Mouse (Mus musculus) brain, embryonic 14.5 days (tissue): ENCODE measurements around the gene Ovca2.

Experiments used
- CTCF ChIP-seq: fragments of 200-500 bp; IDR thresholded peaks from 2 replicates; pipeline ENCODE4 v1.5.1; 2012; ENCODE audit warnings: inconsistent platforms, mild to moderate bottlenecking, moderate library complexity, borderline replicate concordance; ENCODE audit not compliant: insufficient read depth, insufficient read length; ENCODE audit errors: extremely low read depth
- POLR2A ChIP-seq: fragments of 200-500 bp; IDR thresholded peaks from 2 replicates; pipeline ENCODE4 v1.6.1; 2012; ENCODE audit warnings: mild to moderate bottlenecking, inconsistent platforms, borderline replicate concordance; ENCODE audit not compliant: poor library complexity, insufficient read depth, insufficient read length, severe bottlenecking; ENCODE audit errors: extremely low read depth

DNA sequence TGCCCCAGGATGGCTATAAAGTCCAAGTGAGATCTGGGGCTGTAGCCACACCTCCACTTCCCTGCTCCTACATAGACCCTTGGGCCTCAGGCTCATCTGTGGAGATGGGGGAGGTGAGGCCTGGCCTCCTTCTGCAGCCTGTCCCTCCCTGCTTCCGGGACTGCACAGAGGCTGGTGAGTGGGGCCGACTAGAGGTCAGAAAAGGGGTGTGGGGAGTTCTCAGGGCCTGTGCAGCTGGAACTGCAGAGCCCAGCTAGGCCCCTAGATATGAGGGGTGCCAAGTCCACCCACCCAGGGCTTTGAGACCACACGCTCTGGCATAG is 30.8 kb downstream of the Ovca2 start:
- no peak for TF ChIP-seq CTCF
- TF ChIP-seq POLR2A, result no peak
